Mouse (Mus musculus) liver, embryonic 14.5 days (tissue): ENCODE measurements around the gene Cdkl4. TPM values are rescaled to one million over a fixed set of nuclear protein-coding genes. Genes with fewer than 3 reads are reported as not detected.

ENCODE experiments used
- ATAC-seq: fragments of 200-750 bp; cut with Nextera tagmentation; 2 replicates; pipeline ENCODE4 v1.8.0; 2017; ENCODE audit warnings: moderate number of reproducible peaks, mild to moderate bottlenecking, moderate library complexity; ENCODE audit not compliant: insufficient read depth
- DNase-seq, 3 experiments: peaks; one replicate each; pipeline ENCODE4 v3.0.0-alpha.2; 2012 to 2013; ENCODE audit warnings: low read depth in 3 of 3, low spot score in 3 of 3
- H3K27ac ChIP-seq: fragments of 300-500 bp; sonication (generic); 2 replicates; pipeline ENCODE4 v1.5.1; 2014; ENCODE audit warnings: moderate library complexity, mild to moderate bottlenecking, control low read depth, inconsistent platforms
- H3K27me3 ChIP-seq: fragments of 300-500 bp; sonication (generic); 2 replicates; pipeline ENCODE4 v1.6.1; 2014; ENCODE audit warnings: mild to moderate bottlenecking, low read length, moderate library complexity; ENCODE audit not compliant: control insufficient read depth, insufficient read depth
- H3K36me3 ChIP-seq: fragments of 300-500 bp; sonication (generic); replicated peaks from 2 replicates; pipeline ENCODE4 v1.6.1; 2014; ENCODE audit warnings: low read depth; ENCODE audit not compliant: control insufficient read depth, insufficient read depth
- H3K4me1 ChIP-seq, 2 experiments: fragments of 200-500 bp in 1 of 2; fragments of 300-500 bp in 1 of 2; sonication (generic) in 1 of 2; replicated peaks; 2 replicates each; pipeline ENCODE4 v1.6.1; 2012 to 2014; ENCODE audit warnings: antibody characterized with exemption in 1 of 2, inconsistent platforms in 1 of 2, low read length in 1 of 2; ENCODE audit not compliant: control insufficient read depth in 2 of 2, insufficient read depth in 2 of 2
- H3K4me2 ChIP-seq: fragments of 300-500 bp; sonication (generic); 2 replicates; pipeline ENCODE4 v1.6.1; 2014; ENCODE audit warnings: low read depth, mild to moderate bottlenecking, control low read depth, moderate library complexity
- H3K4me3 ChIP-seq, 2 experiments: fragments of 200-500 bp in 1 of 2; fragments of 300-500 bp in 1 of 2; sonication (generic) in 1 of 2; 2 replicates each; pipeline ENCODE4 v1.5.1; 2012 to 2014; ENCODE audit warnings: low read depth in 2 of 2, low read length in 2 of 2, mild to moderate bottlenecking in 2 of 2, control low read depth in 1 of 2, inconsistent platforms in 1 of 2, moderate library complexity in 1 of 2; ENCODE audit not compliant: insufficient read depth in 1 of 2
- H3K9ac ChIP-seq: fragments of 300-500 bp; sonication (generic); replicated peaks from 2 replicates; pipeline ENCODE4 v1.6.1; 2014; ENCODE audit warnings: mild to moderate bottlenecking, control low read depth, moderate library complexity
- H3K9me3 ChIP-seq: fragments of 300-500 bp; sonication (generic); 2 replicates; pipeline ENCODE4 v1.6.1; 2016; ENCODE audit warnings: low read length, mixed read lengths; ENCODE audit not compliant: control insufficient read depth
- CTCF ChIP-seq: IDR thresholded peaks from 2 replicates; pipeline ENCODE4 v1.5.1; 2016; ENCODE audit warnings: antibody characterized with exemption, low read depth, control low read depth
- EP300 ChIP-seq: IDR thresholded peaks from 2 replicates; pipeline ENCODE4 v1.6.1; 2016; ENCODE audit warnings: antibody characterized with exemption, low read depth
- WGBS: fragments of 180-500 bp; shearing (Covaris S2); extraction: QIAGEN DNeasy Blood & Tissue Kit; methylation state at CpG from one replicate; pipeline ENCODE4 v1.1.7; 2014; ENCODE audit not compliant: insufficient replicate concordance; 5-methylcytosine and 5-hydroxymethylcytosine counted together
- polyA plus RNA-seq, 2 experiments: library from polyadenylated mRNA; depleted of rRNA in 1 of 2; stranded (reverse) in 1 of 2; unstranded in 1 of 2; fragments of >200 nt; fragmentation: Nextera tagmentation in 1 of 2; extraction: Ambion mirVana in 1 of 2; gene quantifications; 2 replicates each; pipeline versions ENCODE4 v1.2.1 to v1.2.3; 2012 to 2014

The Cdkl4 gene
- polyA plus RNA-seq, 2 experiments, result 0.09 to 0.13 TPM

DNA sequence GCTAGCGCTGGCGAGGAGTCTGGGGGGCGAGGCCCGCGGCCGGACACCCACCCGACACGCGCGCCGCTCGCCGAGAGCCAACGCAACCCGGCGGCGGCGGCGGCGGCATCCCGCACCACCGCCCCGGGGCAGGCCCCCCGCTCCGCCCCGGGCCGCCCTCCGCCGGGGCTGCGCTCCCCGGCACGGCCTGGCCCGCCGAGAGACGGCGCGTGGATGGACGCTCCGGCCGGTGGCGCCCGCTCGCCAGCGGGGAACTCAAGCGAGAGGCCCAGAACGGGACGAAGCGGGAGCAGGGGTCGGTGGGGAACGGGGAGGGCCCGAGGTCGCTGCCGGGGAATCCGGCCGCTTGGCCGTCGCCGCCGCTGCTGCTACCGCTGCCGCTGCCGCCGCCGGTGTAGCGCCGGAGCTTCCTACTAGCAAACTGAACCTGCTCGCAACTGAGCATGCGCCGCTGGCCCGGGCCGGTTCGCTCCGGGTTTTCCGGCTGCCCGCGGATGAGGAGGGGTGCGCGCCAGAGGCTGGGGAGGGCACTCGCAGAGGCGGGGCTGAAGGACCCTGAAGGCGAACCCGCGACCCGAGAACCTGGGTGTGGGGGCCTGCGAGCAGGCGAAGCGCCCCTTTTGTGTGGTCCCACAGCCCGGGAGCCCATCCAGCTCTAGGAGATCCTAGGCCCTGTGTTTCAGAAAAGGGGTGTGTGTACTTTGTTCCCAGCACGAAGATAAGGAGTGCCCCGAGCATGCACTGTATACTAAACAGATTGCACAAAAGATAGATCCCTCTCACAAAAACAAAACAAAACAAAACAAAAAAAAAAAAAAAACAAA is 97.4 kb downstream of the Cdkl4 start, which contains the start of gene Sos1:
Gene Sos1 (minus strand): TSS at position 423 of the 824 bp plus-strand sequence.
- H3K4me3 ChIP-seq, result peak within 1 kb of the TSS; percentile 67 to 94
- TF ChIP-seq EP300 (no peak), CTCF (no peak)
- ATAC-seq (peak; percentile 82), DNase-seq (peak; percentile 79 to 82 (median 80))
- no peaks in the 10 kb centered on the region for H3K27me3 ChIP-seq
- peak within 1 kb of the TSS; percentile 78 for H3K27ac ChIP-seq
- under 1% methylated on average over 66 of the region's 90 CpGs for WGBS
- H3K4me1 ChIP-seq, result peaks cover 27% of the 10 kb centered on the region in 2 experiments
- no peaks in the 10 kb centered on the region for H3K9me3 ChIP-seq
- peak within 1 kb of the TSS; percentile 93 for H3K9ac ChIP-seq
- peak within 1 kb of the TSS; percentile 88 for H3K4me2 ChIP-seq
- H3K36me3 ChIP-seq, result no peaks in the 10 kb centered on the region

DNA sequence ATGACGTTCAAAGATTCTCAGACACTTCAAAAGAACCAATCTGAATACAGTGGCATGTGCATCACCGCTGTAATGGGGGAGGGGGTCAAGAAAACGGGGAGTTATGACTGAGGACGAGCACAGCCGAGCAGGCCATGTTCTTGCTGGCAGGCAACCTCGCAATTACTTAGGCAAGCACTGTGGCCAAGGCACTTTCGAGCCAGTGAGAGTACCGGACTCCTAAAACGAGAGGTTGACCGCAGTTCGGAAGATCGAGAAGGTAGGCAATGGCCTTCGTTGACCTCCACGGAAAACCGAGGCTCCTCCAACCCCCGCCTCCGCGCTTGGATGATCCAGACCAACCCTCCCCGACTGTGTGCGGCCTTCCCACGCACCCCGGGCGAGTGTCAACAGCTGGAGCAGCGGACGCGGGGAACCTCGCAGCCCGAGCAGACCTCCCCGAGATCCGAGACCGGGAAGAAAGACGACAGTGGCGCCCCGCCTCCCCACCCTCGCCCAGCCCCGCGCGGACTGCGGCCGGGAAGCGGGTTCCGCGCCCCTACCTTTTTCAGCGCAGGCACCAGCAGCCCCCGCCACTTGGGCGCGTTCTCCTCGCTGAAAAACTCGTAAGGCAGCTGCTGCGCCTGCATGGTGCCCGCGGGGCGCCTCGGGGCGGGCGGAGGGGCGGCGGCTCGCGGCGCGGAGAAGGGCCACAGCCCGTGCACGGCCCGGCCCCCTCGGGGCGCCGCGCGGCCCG is 98.2 kb downstream of the Cdkl4 start:
- Histone ChIP-seq H3K27ac (peak overlapping the region; percentile 78), H3K27me3 (no peaks in the 10 kb centered on the region), H3K9ac (peak overlapping the region; percentile 93), H3K4me1 (peaks cover 27% of the 10 kb centered on the region in 2 experiments), H3K36me3 (no peaks in the 10 kb centered on the region), H3K4me2 (peak overlapping the region; percentile 88), H3K4me3 (peak overlapping the region; percentile 67 to 94), H3K9me3 (no peaks in the 10 kb centered on the region)
- peak; percentile 56 for ATAC-seq
- DNase-seq, result peak in 2 of 3 experiments; percentile 26 to 38
- no peak for TF ChIP-seq EP300
- TF ChIP-seq CTCF, result no peak
- under 1% methylated on average over 60 of the region's 71 CpGs for WGBS

DNA sequence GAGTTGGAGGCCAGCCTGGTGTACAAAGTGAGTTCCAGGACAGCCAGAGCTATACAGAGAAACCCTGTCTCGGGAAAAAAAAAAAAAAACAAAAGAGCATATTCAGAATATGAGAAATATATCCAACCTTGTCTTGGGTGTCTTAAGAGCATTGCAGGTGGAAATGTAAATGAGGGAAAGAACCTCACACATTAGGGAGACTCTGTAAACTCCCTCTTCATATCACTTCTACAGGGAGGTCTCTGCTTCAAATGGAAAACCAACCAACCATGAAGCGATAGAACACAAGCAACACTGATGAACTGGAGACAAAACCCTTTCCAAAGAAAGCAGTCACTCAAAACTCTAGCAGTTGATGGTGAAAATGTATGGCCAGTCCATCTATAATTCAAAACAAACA is 99.9 kb downstream of the Cdkl4 start:
- WGBS, result 73% methylated on average over 2 of the region's 2 CpGs
- peaks cover 22 to 26% of the 10 kb centered on the region in 2 experiments for H3K4me1 ChIP-seq
- ATAC-seq, result no peak
- H3K4me3 ChIP-seq, result no peak overlapping the region
- no peaks in the 10 kb centered on the region for H3K36me3 ChIP-seq
- DNase-seq, result no peak
- H3K27me3 ChIP-seq, result no peaks in the 10 kb centered on the region
- no peak overlapping the region for H3K27ac ChIP-seq
- H3K9ac ChIP-seq, result no peak overlapping the region
- no peak for TF ChIP-seq CTCF
- TF ChIP-seq EP300, result no peak
- no peak overlapping the region for H3K4me2 ChIP-seq
- no peaks in the 10 kb centered on the region for H3K9me3 ChIP-seq

- DNase-seq, result peak in 2 of 3 experiments; percentile 35 to 46
- Histone ChIP-seq H3K4me2 (peak overlapping the region; percentile 4; the same call in 1 of the 2 replicates), H3K27me3 (no peaks in the 10 kb centered on the region), H3K27ac (no peak overlapping the region), H3K4me1 (peaks cover 20 to 26% of the 10 kb centered on the region in 2 experiments), H3K4me3 (no peak overlapping the region), H3K9ac (no peak overlapping the region), H3K36me3 (no peaks in the 10 kb centered on the region), H3K9me3 (no peaks in the 10 kb centered on the region)
- WGBS, result 27% methylated on average over 4 of the region's 4 CpGs
- ATAC-seq, result no peak
- TF ChIP-seq CTCF (no peak), EP300 (peak; percentile 23; the same call in 1 of the 2 replicates)
Measured at GRCm38 (mm10) chr17:80476496-80476895, 101.1 kb downstream of the Cdkl4 start.

Other genes with a start within 250 kb of the Cdkl4 start
- gene Gm10190, start 204.3 kb downstream of the Cdkl4 start, polyA plus RNA-seq (2012; rRNA removed), result not detected in 2 replicates
- gene Gm10190, start 204.3 kb downstream of the Cdkl4 start, polyA plus RNA-seq (2014; fragmentation: Nextera tagmentation; extraction: Ambion mirVana), result not detected in 2 replicates
- gene Sos1, start 97.4 kb downstream of the Cdkl4 start, polyA plus RNA-seq (2012; rRNA removed), result 1.1 and 1.7 TPM in 2 replicates
- gene Sos1, start 97.4 kb downstream of the Cdkl4 start, polyA plus RNA-seq (2014; fragmentation: Nextera tagmentation; extraction: Ambion mirVana), result 1.3 and 1.8 TPM in 2 replicates
- gene Map4k3, start 150.7 kb upstream of the Cdkl4 start, polyA plus RNA-seq (2012; rRNA removed), result 3.5 and 4.3 TPM in 2 replicates
- 4.0 and 4.3 TPM in 2 replicates for gene Map4k3, start 150.7 kb upstream of the Cdkl4 start, polyA plus RNA-seq (2014; fragmentation: Nextera tagmentation; extraction: Ambion mirVana)